Mouse (Mus musculus): ENCODE data around the gene Olfr1318. TPM values are rescaled to one million over a fixed set of nuclear protein-coding genes. Genes with fewer than 3 reads are reported as not detected.

The Olfr1318 gene
- not detected in 2 replicates for polyA plus RNA-seq (2015; fragmentation: Nextera tagmentation; extraction: Ambion mirVana)

DNA sequence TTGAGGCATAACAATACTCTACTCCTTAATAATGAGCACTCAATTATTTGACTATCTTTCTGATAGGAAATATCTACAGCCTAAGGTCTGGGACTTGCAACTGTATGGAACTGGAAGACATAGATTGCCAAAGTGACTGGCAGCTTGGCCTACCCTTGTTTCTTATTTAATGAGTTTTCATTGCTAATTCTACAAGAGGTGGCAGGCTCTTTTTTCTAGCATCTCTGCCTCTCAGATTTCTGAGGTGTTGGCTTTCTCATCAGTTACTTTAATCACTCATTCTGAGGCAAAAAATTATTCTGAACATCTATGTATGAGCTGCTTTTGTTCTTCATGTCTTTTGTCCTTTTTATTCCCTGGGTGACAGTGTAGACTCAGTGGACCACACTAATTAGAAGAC is at the start of gene Olfr1318:
TSS of gene Olfr1318 (plus strand) at position 301 of the 400 bp plus-strand sequence.
- Histone ChIP-seq H3K9ac (no peak within 1 kb of the TSS), H3K4me1 (no peaks in the 10 kb centered on the region), H3K27ac (replicated peaks) (no peak within 1 kb of the TSS), H3K27me3 (replicated peaks) (no peaks in the 10 kb centered on the region), H3K36me3 (no peaks in the 10 kb centered on the region), H3K9me3 (no peaks in the 10 kb centered on the region), H3K4me2 (no peak within 1 kb of the TSS), H3K4me3 (no peak within 1 kb of the TSS)
- no peak for ATAC-seq (ENCODE audit: extremely low read depth, insufficient number of reproducible peaks, low FRiP score, low TSS enrichment)

DNA sequence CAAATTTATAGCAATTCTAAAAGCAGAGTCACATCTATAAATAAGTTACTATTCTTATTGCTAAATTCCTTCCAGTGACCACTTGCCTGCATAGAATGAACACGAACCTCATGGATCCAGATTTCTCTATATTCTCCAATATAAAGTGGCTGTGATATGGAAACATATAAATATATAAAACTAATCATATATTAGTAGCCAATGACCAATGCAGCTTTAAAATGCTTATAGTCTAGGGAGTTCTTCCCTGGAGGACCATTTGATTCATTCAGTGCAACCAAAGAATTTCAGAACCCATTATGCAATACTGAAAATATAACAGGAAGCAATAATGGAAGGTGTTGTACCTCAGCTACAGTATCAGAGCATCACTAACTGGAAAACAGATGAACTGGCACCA is 38.7 kb upstream of the Olfr1318 start, which contains the start of gene Olfr1315-ps1:
TSS of gene Olfr1315-ps1 (minus strand) at position 101 of the 400 bp plus-strand sequence.
- Histone ChIP-seq H3K4me2 (no peak within 1 kb of the TSS), H3K27ac (replicated peaks) (no peak within 1 kb of the TSS), H3K9me3 (no peaks in the 10 kb centered on the region), H3K36me3 (no peaks in the 10 kb centered on the region), H3K9ac (no peak within 1 kb of the TSS), H3K4me3 (no peak within 1 kb of the TSS), H3K27me3 (replicated peaks) (no peaks in the 10 kb centered on the region), H3K4me1 (no peaks in the 10 kb centered on the region)
- 52% methylated on average over 1 of the region's 1 CpGs for WGBS
- no peak for ATAC-seq (ENCODE audit: extremely low read depth, insufficient number of reproducible peaks, low FRiP score, low TSS enrichment)

DNA sequence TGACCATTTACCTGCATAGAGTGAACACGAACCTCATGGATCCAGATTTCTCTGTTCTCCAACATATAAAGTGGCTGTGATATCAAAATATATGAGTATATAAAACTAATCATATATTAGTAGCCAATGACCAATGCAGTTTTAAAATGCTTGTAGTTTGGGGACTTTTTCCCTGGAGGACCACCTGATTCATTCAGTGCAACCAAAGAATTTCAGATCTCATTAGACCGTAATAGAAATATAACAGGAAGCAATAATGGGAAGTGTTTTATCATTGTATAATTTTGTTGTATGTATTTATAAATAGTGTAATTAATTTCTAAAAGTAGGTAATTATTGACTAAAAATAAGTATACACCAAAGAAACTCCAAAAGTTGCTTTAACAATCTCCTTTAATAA is 19.1 kb upstream of the Olfr1318 start, which contains the start of gene Olfr1316:
TSS of gene Olfr1316 (minus strand) at position 101 of the 400 bp plus-strand sequence.
- Histone ChIP-seq H3K27me3 (replicated peaks) (no peaks in the 10 kb centered on the region), H3K36me3 (no peaks in the 10 kb centered on the region), H3K9ac (no peak within 1 kb of the TSS), H3K9me3 (no peaks in the 10 kb centered on the region), H3K4me2 (no peak within 1 kb of the TSS), H3K4me3 (no peak within 1 kb of the TSS), H3K27ac (replicated peaks) (no peak within 1 kb of the TSS), H3K4me1 (no peaks in the 10 kb centered on the region)
- no peak for ATAC-seq (ENCODE audit: extremely low read depth, insufficient number of reproducible peaks, low FRiP score, low TSS enrichment)
- WGBS = 74% methylated on average over 2 of the region's 2 CpGs

GRCm38 (mm10) chr2:112140029-112140428 is 14.0 kb upstream of the Olfr1318 start, which contains the start of gene Olfr1317:
Gene Olfr1317 (plus strand): TSS chr2:112140329.
- no peak within 1 kb of the TSS for H3K9ac ChIP-seq
- ATAC-seq (ENCODE audit: extremely low read depth, insufficient number of reproducible peaks, low FRiP score, low TSS enrichment) = no peak
- 68% methylated on average over 2 of the region's 2 CpGs for WGBS
- no peaks in the 10 kb centered on the region for H3K9me3 ChIP-seq
- no peaks in the 10 kb centered on the region for H3K4me1 ChIP-seq
- no peaks in the 10 kb centered on the region for H3K36me3 ChIP-seq
- no peak within 1 kb of the TSS for H3K4me2 ChIP-seq
- H3K4me3 ChIP-seq = no peak within 1 kb of the TSS
- no peaks in the 10 kb centered on the region for H3K27me3 ChIP-seq (replicated peaks)
- H3K27ac ChIP-seq (replicated peaks) = no peak within 1 kb of the TSS

DNA sequence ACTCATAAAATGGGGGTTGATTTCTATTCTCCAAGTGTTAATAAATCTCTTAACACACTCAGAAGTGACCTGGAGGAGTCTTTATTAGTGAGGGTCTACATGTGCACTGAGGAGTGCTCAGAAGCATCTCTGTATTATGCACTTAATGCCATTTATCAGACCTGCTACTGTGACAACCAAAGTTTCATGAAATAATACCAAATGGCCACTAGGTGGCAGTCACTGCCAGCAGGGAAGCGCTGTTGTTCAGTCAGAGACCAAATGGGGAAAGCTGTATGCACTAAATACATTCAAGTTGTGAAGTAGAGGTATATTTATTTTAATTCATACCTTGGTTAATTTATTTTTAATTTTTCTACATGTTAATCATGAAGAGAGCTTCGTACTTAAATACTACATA is 42.9 kb downstream of the Olfr1318 start:
- H3K4me2 ChIP-seq = no peak overlapping the region
- H3K4me1 ChIP-seq = no peaks in the 10 kb centered on the region
- H3K36me3 ChIP-seq = no peaks in the 10 kb centered on the region
- no peak overlapping the region for H3K9ac ChIP-seq
- no peak overlapping the region for H3K27ac ChIP-seq (replicated peaks)
- H3K27me3 ChIP-seq (replicated peaks) = no peaks in the 10 kb centered on the region
- no peak overlapping the region for H3K4me3 ChIP-seq
- ATAC-seq (ENCODE audit: extremely low read depth, insufficient number of reproducible peaks, low FRiP score, low TSS enrichment) = no peak
- 3% methylated on average over 2 of the region's 2 CpGs for WGBS
- no peaks in the 10 kb centered on the region for H3K9me3 ChIP-seq

GRCm38 (mm10) chr2:112203056-112203455 is 49.1 kb downstream of the Olfr1318 start:
- H3K4me3 ChIP-seq = no peak overlapping the region
- no peak overlapping the region for H3K4me2 ChIP-seq
- H3K27me3 ChIP-seq (replicated peaks) = no peaks in the 10 kb centered on the region
- H3K27ac ChIP-seq (replicated peaks) = no peak overlapping the region
- no peaks in the 10 kb centered on the region for H3K36me3 ChIP-seq
- H3K9ac ChIP-seq = no peak overlapping the region
- 71% methylated on average over 6 of the region's 6 CpGs for WGBS
- no peaks in the 10 kb centered on the region for H3K4me1 ChIP-seq
- H3K9me3 ChIP-seq = no peaks in the 10 kb centered on the region
- no peak for ATAC-seq (ENCODE audit: extremely low read depth, insufficient number of reproducible peaks, low FRiP score, low TSS enrichment)

Other genes starting within 250 kb of the Olfr1318 start
- not detected in 2 replicates for gene Olfr1306, start 237.9 kb upstream of the Olfr1318 start, polyA plus RNA-seq (2015; fragmentation: Nextera tagmentation; extraction: Ambion mirVana)
- gene Olfr1307, start 204.8 kb upstream of the Olfr1318 start, polyA plus RNA-seq (2015; fragmentation: Nextera tagmentation; extraction: Ambion mirVana) = 0.01 TPM in 1 of 2 replicates, not detected in the other
- not detected in 2 replicates for gene Olfr1308, start 189.3 kb upstream of the Olfr1318 start, polyA plus RNA-seq (2015; fragmentation: Nextera tagmentation; extraction: Ambion mirVana)
- gene Olfr1309, start 163.9 kb upstream of the Olfr1318 start, polyA plus RNA-seq (2015; fragmentation: Nextera tagmentation; extraction: Ambion mirVana) = not detected in 2 replicates
- gene Olfr1310, start 141.5 kb upstream of the Olfr1318 start, polyA plus RNA-seq (2015; fragmentation: Nextera tagmentation; extraction: Ambion mirVana) = not detected in 2 replicates
- not detected in 2 replicates for gene Olfr1311, start 129.8 kb upstream of the Olfr1318 start, polyA plus RNA-seq (2015; fragmentation: Nextera tagmentation; extraction: Ambion mirVana)
- not detected in 2 replicates for gene Olfr1312, start 104.0 kb upstream of the Olfr1318 start, polyA plus RNA-seq (2015; fragmentation: Nextera tagmentation; extraction: Ambion mirVana)
- gene Olfr1313, start 76.4 kb upstream of the Olfr1318 start, polyA plus RNA-seq (2015; fragmentation: Nextera tagmentation; extraction: Ambion mirVana) = not detected in 2 replicates
- gene Olfr1314, start 57.4 kb upstream of the Olfr1318 start, polyA plus RNA-seq (2015; fragmentation: Nextera tagmentation; extraction: Ambion mirVana) = not detected in 2 replicates
- not detected in 2 replicates for gene Olfr1315-ps1, start 38.8 kb upstream of the Olfr1318 start, polyA plus RNA-seq (2015; fragmentation: Nextera tagmentation; extraction: Ambion mirVana)
- not detected in 2 replicates for gene Olfr1316, start 19.2 kb upstream of the Olfr1318 start, polyA plus RNA-seq (2015; fragmentation: Nextera tagmentation; extraction: Ambion mirVana)
- not detected in 2 replicates for gene Olfr1317, start 13.9 kb upstream of the Olfr1318 start, polyA plus RNA-seq (2015; fragmentation: Nextera tagmentation; extraction: Ambion mirVana)
- 13.6 and 14.5 TPM in 2 replicates for gene Lpcat4, start 85.3 kb downstream of the Olfr1318 start, polyA plus RNA-seq (2015; fragmentation: Nextera tagmentation; extraction: Ambion mirVana)
- 0.04 and 0.05 TPM in 2 replicates for gene Nutm1, start 105.1 kb downstream of the Olfr1318 start, polyA plus RNA-seq (2015; fragmentation: Nextera tagmentation; extraction: Ambion mirVana)
- 155 and 186 TPM in 2 replicates for gene Nop10, start 107.7 kb downstream of the Olfr1318 start, polyA plus RNA-seq (2015; fragmentation: Nextera tagmentation; extraction: Ambion mirVana)
- gene Slc12a6, start 111.6 kb downstream of the Olfr1318 start, polyA plus RNA-seq (2015; fragmentation: Nextera tagmentation; extraction: Ambion mirVana) = 8.4 and 9.5 TPM in 2 replicates
- gene Gm21985, start 112.1 kb downstream of the Olfr1318 start, polyA plus RNA-seq (2015; fragmentation: Nextera tagmentation; extraction: Ambion mirVana) = not detected in 2 replicates
- 96.8 and 109 TPM in 2 replicates for gene Emc4, start 213.8 kb downstream of the Olfr1318 start, polyA plus RNA-seq (2015; fragmentation: Nextera tagmentation; extraction: Ambion mirVana)
- gene Katnbl1, start 225.0 kb downstream of the Olfr1318 start, polyA plus RNA-seq (2015; fragmentation: Nextera tagmentation; extraction: Ambion mirVana) = 22.0 and 22.3 TPM in 2 replicates